Mouse (Mus musculus): ENCODE results near the gene Them7.
A peak's percentile ranks its signal among the peaks of the same experiment; 100 is the strongest.

Them7 gene

DNA sequence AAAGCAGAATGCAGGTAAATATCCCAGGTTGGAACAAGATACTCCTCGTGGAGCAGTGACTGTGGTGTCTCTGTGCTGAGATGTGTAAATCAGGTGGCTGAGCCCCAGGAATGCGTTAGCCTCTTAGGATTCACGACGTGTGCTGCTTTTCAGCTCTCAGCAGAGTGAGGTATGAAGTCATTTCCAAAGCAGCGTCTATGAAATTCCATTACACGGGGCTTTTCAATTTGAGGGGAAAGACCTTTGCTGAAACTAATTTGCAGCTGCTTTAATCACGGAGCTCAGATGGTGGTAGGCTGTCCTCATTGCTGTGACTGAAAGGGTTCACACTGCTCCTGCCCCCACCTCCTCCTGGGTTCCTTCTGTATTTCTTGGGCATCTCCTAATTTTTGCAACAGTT, 87.9 kb downstream of the Them7 start:
- DNase-seq: no peak

DNA sequence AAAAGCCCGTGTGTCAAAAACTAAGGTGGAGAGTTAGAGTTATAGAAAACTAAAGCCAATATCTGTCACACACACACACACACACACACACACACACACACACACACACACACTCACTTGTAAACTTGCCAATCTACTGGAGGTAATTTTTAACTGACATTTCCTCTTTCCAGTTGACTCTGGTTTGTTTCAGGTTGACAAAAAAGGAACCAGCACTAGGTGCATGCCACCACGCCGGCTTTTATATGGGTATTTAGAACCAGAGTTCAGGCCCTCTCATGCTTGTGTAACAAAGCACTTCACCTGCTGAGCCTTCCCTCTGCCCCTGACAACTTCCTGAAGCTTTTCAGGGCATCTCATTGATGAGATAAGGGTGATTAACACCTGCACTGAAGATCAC, 89.0 kb downstream of the Them7 start:
- DNase-seq: no peak

DNA sequence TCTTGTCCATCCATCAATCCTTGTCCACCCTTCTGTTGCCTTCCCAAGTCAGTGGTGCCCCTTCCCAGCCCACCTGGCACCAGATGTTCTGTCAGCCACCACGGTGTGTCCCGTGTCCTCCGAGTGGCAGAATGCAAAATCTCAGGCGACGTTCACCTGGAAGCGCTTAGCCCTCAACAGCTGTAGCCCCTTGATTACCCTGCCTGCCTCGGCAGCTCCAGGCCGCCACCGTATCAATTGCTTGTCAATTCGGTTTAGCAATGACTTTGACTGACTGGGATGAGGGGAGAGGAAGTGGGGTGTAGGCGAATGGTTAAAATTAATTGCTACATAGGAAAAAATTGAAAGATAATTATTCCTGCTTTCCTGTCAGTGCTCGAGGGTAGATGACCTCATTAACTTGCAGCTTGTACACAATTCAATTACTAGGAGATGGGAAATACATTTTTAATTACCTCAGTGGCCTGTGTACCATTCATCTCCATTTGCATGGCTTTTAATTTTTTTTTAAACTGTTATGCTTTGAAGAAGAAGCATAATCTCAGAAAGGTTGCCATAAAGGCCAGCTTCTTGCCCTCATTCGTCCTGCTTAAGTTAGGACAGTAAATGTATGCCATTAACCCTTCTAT, 93.5 kb downstream of the Them7 start:
- DNase-seq: no peak

DNA sequence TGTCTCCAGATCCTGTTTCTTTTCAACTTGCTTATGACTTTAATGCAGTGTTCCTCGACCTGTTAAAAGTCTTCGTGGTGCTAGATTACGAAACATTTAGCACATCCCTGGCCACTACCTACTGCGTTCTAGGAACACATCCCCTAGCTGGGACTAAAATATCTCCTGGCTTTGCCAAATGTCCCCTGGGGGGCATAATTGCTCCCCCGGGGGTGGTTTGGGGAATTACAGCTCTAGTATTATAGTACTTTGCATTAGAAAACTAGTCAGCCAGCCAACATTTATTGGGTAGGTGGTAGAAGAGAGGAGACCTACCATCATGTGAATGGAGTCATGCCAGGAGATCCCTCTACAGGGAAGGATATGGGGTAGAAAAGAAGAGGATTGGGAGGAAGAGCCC, 101.9 kb downstream of the Them7 start:
- DNase-seq: no peak

DNA sequence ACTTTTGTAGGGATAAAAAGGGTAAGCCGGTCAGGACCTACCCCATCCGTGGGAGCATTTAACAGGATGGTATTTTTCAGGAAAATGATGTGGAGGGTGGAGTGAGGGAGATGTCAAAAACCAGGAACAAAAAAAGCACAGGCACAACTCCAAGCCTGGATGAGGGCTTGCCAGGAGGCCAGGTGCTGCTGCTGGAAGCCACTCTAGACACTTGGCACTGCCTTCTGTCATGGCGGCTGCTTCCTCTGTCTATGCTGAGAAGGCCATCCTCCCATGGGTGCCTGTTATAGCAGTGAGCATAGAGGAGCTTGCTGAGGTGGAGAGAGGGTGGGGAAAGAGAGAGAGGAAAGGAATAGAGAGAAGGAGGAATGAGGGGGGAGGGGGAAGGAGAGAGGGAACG, 105.9 kb downstream of the Them7 start:
- no peak for DNase-seq

DNA sequence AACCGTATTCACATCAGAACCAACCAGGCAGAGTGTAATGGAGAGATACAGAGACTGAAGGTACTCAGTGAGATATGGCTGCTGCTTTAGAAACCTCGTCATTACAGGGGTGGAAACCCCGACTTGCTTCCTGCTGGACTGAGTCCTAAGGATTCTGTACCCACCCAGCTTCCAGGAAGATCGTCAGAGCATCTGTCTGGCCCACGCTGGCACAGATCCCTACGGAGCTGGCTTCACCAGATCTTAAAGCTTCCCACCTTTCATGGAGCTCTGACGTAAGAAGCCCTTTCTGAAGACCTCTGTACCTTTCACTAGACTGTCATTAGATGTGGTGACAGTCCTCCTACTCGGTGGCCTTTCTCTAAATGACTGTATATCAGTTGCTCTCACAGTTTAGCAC, 109.0 kb downstream of the Them7 start:
- DNase-seq: no peak

DNA sequence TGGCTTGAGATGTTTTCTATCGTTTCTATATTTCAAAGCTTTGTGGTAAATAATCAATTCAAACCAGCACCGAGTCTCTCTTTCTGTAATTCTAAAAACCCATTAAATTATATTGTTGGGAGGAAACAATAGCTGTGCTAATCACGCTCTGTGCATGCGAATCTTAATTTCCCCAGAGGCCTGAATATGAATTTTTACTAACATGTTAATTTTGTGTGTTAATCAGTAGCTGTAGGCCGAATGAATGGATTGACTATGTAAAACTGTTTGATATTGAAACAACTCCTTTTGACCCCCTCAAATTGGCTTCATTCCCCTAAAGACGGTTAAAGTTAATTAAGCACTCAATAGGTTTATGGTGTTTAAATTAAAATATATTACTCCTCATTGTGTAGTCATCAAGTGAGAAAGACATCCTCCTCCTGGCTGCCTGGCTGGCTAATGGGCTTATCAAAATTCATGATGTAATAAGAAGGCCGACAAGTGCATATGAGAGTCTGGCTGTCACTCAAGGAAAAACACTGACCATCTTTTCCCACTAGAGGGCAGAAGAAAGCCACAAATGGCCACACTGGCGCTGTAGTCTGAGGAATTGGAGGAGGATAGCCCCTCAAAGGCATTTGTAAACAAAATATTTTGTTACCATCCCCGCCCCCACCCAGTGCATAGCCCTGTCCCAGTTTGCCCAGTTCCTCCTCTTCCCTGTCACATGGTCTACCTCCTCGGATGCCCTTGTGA, 110.0 kb downstream of the Them7 start:
- DNase-seq: peak; percentile 33

DNA sequence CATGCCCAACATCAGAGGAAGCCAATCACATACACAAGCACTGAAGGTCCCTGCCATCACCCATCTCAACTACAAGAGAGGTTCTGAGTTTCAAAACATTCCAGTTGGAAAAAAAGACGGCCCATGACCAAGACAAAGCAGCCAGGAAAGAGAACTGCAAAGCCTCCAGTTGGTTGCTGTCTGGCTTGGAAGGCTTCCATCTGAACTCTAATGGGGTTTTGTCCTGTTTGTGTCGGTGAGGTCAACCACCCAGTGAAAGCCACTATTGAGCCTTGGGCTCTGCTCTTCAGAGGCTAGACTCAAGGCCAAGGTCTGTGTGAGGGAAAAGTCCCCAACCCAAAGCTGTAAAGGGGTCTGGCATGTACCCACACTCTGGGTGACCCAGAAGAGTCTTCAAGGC, 111.5 kb downstream of the Them7 start:
- no peak for DNase-seq

DNA sequence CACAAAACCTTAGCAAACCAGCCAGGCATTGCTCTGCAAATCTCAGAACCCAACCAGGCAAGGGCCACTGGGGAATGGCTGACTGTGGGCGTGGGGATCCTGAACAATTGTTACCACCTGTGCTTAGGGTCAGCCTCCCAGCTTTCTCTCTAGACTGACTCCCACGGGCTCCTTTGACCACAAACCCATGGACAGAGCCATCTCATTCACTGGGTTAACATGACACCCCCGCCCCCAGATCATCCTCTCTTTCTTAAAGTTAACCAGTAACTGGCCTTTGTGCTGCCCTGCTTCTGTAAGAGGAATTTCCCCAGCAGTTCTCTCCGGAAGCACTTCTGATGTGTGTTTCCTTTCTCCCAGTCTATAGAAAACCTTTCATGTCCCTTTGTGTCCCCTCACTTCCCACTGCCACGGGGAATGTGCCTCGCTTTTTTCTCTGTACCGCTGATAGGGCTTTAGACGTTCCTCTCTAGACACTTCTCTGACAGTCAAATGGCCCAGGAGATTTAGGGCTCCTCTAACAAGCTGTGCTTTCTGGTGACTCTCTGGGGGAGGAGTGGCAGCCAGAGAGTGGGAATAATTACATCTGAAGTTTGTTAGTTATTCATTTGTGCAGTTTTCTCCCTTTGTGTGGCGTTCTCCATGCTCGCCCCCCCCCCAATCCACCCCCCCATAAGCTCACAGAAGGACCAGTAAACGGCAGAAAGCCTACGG, 112.4 kb downstream of the Them7 start:
- no peak for DNase-seq

DNA sequence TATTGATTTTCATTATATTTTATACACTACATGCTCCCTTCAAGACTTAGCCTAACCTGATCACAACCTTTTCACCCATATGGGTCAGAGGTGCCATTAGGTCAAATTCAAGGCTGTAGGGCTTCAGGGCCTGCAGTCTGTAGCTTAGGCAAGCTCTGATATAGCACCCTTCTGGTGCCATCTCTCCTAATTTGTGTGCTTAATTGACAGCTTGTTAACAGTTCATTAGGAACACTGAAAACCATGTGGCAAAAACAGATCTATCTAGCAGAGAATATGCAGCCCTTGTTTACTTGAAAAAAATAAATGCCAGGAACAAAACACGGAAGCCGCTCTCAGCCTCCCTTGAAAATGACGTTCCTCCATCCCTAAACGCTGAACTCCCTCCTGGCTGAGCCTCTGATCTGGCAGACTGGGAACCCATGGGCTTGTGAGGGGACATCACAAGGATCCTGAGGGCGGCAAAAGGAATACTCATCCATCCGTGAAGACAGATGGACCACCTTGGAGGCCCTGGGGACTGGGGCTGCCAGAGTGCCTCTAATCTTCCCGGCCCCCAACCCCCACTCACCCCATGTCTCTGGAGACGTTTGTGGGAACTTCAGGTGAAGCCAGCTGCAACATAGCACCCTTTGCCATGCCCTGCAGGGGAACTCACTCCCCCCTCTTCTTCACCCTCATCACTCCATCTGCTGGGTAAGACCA, 113.2 kb downstream of the Them7 start:
- no peak for DNase-seq

DNA sequence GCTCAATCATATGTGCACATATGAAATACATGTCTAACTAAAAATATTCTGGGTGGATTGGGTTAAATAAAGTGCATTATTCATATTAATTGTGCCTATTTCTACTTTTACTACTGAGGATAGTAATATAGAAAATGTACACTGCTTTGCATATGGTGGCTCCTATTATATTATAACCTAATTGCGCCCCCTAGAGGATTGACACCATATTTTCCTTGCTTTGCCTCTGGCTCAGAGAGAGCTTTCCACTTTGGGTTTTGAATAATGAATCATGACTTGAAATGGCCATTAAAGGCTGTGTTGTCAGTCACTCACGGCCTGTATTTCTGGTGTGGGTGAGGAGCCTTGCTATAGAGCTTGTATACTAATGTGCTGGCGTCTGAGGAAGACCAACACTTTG, 115.9 kb downstream of the Them7 start:
- no peak for DNase-seq

DNA sequence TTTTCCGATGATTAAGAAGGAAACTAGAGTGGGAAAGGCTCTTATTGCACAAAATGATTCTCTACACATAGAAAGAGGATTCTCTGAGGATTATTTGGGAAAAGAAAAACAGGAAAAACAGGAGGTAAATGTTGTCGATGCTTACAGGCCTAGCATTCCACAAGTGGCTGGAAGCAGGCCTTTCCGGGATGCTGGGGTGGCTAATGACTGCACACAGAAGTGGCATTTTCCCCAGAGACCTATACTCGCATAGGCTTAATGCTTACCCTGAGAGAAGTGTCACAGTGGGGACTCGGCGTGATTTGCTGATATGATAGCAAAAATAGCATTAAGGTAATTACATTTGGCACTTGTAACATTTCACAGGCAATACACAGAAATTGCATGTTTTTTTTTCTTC, 124.8 kb downstream of the Them7 start:
- no peak for DNase-seq

DNA sequence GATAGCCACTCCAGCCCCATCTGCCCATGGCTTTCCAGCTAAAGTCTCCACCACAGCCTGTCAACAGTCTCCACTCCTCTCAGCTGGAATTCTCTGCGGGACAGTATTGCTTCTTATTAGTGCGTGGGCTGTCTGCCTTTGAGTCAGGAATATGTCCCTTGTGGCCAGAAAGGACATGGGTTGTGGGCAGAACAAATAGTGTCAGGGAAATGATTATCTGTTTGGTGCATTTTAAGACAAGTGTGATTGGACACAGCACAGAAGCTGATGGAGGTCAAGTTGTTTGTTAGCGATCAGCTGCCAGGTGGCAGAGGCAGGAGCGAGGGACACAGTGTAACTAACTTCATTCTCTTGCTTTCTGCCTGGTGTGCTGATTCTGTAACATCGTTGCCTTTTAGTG, 132.7 kb downstream of the Them7 start:
- DNase-seq: no peak

DNA sequence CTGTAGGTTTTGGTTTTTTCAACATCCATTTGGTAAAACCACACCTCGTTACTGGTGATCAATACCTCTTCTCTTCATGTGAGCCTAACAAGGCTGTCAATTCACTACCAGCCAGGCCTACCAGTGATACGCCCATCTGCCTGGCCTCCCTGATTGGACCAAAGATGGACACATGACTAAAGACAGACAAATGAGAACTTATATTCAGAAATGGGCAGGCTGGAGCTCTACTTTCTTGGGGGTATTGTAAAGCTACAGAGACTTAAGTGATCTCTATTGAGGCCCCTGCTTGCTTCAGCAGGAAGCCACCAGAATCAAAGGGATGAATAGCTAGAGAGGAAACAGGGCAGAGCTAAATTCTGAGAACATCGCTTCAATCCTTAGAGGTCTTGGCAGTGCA, 133.9 kb downstream of the Them7 start:
- no peak for DNase-seq

DNA sequence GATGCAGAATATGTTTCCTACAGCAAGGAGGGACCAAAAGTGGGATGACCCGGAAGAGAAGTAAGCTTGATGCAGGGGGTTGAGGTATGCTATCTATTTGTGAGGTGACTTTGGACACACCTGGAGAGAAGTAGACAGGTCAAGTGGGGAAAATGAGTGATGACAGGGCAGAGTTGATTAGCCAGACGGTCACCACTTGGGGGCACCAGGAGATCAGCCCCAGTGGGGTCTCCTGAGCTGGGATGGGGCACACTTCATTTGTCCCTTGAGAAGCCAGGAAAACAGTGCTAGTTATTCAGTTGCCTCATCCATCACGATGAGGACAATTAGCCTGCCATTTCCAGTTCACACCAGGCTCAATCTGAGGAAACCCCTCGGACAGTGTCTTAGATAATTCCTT, 143.5 kb downstream of the Them7 start:
- DNase-seq: no peak

DNA sequence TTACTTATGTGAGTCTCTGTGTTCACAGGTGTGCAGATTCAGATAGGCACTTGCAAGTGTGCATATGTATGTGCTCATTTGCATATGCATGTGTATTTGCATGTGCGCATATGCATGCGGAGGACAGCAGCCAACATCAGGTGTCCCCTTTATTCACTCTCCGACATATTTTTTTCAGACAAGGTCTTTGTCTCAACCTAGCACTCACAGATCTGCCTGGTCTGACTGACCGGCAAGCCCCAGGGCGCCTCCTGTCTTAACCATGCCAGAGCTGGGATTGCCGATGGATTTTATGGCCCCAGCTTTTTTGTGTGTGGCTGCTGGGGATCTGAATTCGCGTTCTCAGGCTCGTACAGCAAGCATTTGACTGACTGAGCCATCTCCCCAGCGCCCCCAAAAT, 146.1 kb downstream of the Them7 start:
- no peak for DNase-seq

DNA sequence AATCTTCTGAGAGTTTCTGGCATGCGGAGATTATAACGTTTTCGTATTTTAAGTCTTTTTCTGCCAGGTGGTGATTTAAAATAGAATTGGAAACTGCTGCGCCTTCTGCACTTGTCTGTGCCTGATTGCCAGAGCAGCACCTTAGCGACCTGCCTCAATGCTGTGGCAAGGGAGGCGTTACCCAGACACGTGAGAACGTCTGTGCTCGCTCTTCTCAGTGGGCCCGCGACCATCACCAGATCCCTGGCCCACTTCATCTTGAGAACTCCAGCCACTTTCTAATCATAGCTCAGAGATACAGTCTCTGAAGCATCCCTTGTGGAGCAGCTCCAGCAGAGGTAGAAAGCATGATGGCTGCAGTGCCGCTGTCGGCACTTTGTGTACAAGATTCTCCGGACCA, 146.6 kb downstream of the Them7 start:
- DNase-seq: no peak

DNA sequence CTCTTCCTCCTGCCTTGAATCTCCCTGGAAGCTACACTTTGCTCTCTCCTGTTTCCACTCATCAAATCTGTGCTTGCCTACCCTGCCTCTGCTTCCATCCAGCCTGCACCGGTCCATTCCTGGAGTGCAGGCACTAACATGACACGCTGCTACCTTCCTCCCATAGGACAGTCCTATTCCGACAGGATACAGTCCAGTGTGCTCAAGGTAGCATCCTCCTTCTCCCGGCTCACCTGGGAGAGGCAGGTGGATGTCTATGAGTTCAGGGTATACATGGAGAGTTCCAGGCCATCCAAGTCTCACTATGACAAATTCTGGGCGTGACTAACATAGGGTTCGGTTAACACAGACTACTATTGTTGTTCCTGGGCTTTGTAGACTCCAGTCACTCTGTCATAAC, 148.0 kb downstream of the Them7 start:
- no peak for DNase-seq

DNA sequence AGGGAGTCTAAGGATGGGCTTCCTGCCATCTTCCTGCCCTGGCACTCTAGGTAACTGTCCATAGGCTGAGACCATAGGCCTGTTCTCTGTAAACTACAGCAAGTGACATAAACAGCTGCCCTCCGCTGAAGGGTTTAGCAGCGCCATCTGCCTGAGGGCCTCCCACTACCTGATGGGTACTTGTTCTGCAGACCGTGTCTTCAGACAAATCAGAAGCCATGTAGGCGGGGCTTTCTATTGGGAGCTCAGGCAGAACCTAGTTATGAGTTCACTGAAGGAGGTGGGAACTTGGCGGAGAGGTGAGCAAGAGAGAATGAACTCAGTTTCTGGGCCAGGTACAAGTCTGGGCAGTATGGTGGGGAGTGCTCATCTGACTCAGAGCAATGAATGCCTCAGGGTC, 148.6 kb downstream of the Them7 start:
- DNase-seq: no peak

DNA sequence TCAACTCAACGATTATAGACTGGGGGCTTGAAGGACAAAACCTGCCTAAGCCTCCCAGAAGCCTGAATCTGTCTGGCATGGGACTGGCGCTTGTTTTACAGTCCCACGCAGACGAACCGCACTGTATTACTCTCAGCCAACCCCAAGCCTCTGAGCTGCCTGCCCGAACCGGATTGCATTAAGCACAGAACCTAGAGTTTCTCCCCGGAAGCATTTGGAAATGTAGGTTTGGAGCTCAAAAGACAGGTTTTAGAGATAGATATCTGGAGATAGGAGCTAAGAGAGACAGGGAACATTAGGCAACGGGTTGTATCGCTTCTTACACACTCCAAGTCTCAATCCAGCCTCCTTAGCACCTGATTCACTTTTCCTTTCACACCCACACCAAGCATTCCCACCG, 149.5 kb downstream of the Them7 start:
- no peak for DNase-seq

DNA sequence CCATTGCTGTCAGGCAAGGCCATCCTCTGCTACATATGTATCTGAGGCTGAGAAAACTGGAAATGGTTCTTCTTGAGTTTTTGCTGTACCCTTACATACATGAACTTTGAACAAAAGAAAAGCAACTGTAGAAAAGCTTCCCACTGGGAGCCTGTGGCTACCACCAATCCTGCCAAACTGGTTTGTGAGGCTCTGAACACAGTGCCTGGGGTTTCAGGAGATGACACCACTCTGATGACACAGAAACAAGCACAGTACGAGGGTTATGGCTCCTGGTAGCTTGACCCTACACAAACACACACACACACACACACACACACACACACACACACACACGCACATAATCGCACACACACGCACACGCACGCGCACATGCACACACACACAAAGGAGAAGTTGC, 151.1 kb downstream of the Them7 start:
- no peak for DNase-seq

DNA sequence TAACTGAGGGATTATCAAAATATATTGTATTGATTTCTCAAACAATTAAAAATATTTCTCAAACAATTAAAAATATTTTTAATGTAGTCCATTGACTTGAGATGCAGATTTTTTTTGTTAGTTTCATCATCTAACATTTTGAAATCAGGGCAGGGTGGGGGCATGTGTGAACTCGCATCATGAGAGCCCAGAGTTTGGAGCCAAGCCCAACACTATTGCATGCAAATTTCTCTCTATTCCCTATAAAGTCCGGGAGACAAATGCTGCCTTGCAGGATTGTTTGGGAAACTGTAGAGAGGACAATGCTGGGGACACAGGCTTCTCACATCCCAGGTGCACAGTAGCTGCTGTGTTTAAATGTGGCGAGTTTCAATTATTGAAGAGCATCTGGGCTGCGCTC, 151.6 kb downstream of the Them7 start:
- no peak for DNase-seq

DNA sequence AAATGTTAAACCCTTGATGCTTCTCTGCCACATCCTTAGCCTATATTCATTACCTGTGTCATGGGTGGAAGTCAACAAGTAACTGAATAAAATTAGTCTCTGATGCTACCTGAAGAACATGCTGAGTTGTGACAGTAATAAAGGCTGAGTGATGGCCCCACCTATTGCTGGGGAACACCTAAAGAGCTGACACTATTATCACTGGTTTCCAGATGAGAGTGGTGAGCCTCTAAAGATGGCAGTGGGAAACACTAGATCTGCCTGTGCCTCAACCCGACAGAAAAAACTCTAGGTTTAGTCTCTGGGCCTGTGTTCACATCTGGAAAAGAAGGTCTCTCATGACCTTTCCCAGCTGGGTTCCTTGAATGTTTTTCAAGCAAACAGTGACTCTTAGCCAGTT, 155.6 kb downstream of the Them7 start:
- DNase-seq: no peak

All from kidney, adult 18-20 months (tissue).